Mouse (Mus musculus): Measurements from ENCODE around the gene Tnfsf8. TPM values are rescaled to one million over a fixed set of nuclear protein-coding genes. Genes with fewer than 3 reads are reported as not detected.

The Tnfsf8 gene
- polyA plus RNA-seq, 1 experiment from 2014 or later: 0.06 TPM

DNA sequence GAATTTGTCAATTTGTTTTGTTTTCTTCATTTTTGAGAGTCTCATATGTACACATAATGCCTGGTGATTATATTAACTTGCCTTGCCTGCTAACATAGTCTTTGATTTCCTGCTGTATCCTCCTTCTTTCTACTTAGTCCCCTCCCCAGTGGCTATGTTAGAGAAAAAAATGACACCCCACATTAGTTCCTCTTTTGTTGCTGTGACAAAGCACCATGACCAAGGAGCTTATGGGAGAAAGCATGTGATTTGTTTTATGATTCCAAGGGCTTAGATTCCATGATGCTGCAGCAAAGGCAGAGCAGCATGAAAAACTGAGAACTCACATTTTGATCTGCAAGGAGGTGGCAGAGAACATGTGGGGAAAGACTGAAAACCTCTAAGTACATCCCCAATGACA lies 43.6 kb downstream of the Tnfsf8 start:
- no peak overlapping the region for H3K9ac ChIP-seq
- no peaks in the 10 kb centered on the region for H3K27me3 ChIP-seq (replicated peaks)
- no peak for ATAC-seq
- H3K4me1 ChIP-seq (replicated peaks): no peaks in the 10 kb centered on the region
- H3K9me3 ChIP-seq: no peaks in the 10 kb centered on the region
- H3K36me3 ChIP-seq: no peaks in the 10 kb centered on the region
- no peak overlapping the region for H3K4me3 ChIP-seq (replicated peaks)
- no peak overlapping the region for H3K27ac ChIP-seq
- H3K4me2 ChIP-seq (replicated peaks): no peak overlapping the region

GRCm38 (mm10) chr4:63815668-63816067 lies 45.5 kb downstream of the Tnfsf8 start:
- no peak for ATAC-seq
- Histone ChIP-seq H3K4me1 (replicated peaks) (no peaks in the 10 kb centered on the region), H3K27me3 (replicated peaks) (no peaks in the 10 kb centered on the region), H3K4me3 (replicated peaks) (no peak overlapping the region), H3K9me3 (no peaks in the 10 kb centered on the region), H3K27ac (no peak overlapping the region), H3K9ac (no peak overlapping the region), H3K4me2 (replicated peaks) (no peak overlapping the region), H3K36me3 (no peaks in the 10 kb centered on the region)
- 92% methylated on average over 2 of the region's 2 CpGs for WGBS

- no peak for ATAC-seq
- H3K27ac ChIP-seq: no peak overlapping the region
- no peak overlapping the region for H3K4me2 ChIP-seq (replicated peaks)
- H3K27me3 ChIP-seq (replicated peaks): no peaks in the 10 kb centered on the region
- no peak overlapping the region for H3K4me3 ChIP-seq (replicated peaks)
- H3K4me1 ChIP-seq (replicated peaks): no peaks in the 10 kb centered on the region
- no peaks in the 10 kb centered on the region for H3K36me3 ChIP-seq
- WGBS: 63% methylated on average over 1 of the region's 1 CpGs
- no peak overlapping the region for H3K9ac ChIP-seq
- H3K9me3 ChIP-seq: no peaks in the 10 kb centered on the region
These were observed 63.1 kb downstream of the Tnfsf8 start for GRCm38 (mm10) chr4:63798083-63798482.

- no peak for ATAC-seq
- H3K36me3 ChIP-seq: no peaks in the 10 kb centered on the region
- no peak overlapping the region for H3K4me2 ChIP-seq (replicated peaks)
- H3K9me3 ChIP-seq: no peaks in the 10 kb centered on the region
- H3K4me1 ChIP-seq (replicated peaks): no peaks in the 10 kb centered on the region
- no peak overlapping the region for H3K9ac ChIP-seq
- no peaks in the 10 kb centered on the region for H3K27me3 ChIP-seq (replicated peaks)
- H3K4me3 ChIP-seq (replicated peaks): no peak overlapping the region
- WGBS: 92% methylated on average over 1 of the region's 1 CpGs
- H3K27ac ChIP-seq: no peak overlapping the region
These were observed 64.6 kb downstream of the Tnfsf8 start for GRCm38 (mm10) chr4:63796527-63796926.

- Histone ChIP-seq H3K27me3 (replicated peaks) (no peaks in the 10 kb centered on the region), H3K9ac (no peak overlapping the region), H3K4me1 (replicated peaks) (no peaks in the 10 kb centered on the region), H3K9me3 (no peaks in the 10 kb centered on the region), H3K36me3 (no peaks in the 10 kb centered on the region), H3K4me3 (replicated peaks) (no peak overlapping the region), H3K4me2 (replicated peaks) (no peak overlapping the region), H3K27ac (no peak overlapping the region)
- no peak for ATAC-seq
- WGBS: 92% methylated on average over 3 of the region's 3 CpGs
These were observed 68.8 kb downstream of the Tnfsf8 start for GRCm38 (mm10) chr4:63792328-63792727.

GRCm38 (mm10) chr4:63785466-63785865 lies 75.7 kb downstream of the Tnfsf8 start:
- Histone ChIP-seq H3K4me2 (replicated peaks) (no peak overlapping the region), H3K9me3 (no peaks in the 10 kb centered on the region), H3K9ac (no peak overlapping the region), H3K36me3 (no peaks in the 10 kb centered on the region), H3K4me3 (replicated peaks) (no peak overlapping the region), H3K4me1 (replicated peaks) (no peaks in the 10 kb centered on the region), H3K27ac (no peak overlapping the region), H3K27me3 (replicated peaks) (no peaks in the 10 kb centered on the region)
- ATAC-seq: no peak
- WGBS: 47% methylated on average over 2 of the region's 2 CpGs

GRCm38 (mm10) chr4:63783826-63784225 lies 77.3 kb downstream of the Tnfsf8 start:
- Histone ChIP-seq H3K4me2 (replicated peaks) (no peak overlapping the region), H3K27me3 (replicated peaks) (no peaks in the 10 kb centered on the region), H3K36me3 (no peaks in the 10 kb centered on the region), H3K4me3 (replicated peaks) (no peak overlapping the region), H3K9ac (no peak overlapping the region), H3K27ac (no peak overlapping the region), H3K4me1 (replicated peaks) (no peaks in the 10 kb centered on the region), H3K9me3 (no peaks in the 10 kb centered on the region)
- 50% methylated on average over 5 of the region's 5 CpGs for WGBS
- no peak for ATAC-seq

DNA sequence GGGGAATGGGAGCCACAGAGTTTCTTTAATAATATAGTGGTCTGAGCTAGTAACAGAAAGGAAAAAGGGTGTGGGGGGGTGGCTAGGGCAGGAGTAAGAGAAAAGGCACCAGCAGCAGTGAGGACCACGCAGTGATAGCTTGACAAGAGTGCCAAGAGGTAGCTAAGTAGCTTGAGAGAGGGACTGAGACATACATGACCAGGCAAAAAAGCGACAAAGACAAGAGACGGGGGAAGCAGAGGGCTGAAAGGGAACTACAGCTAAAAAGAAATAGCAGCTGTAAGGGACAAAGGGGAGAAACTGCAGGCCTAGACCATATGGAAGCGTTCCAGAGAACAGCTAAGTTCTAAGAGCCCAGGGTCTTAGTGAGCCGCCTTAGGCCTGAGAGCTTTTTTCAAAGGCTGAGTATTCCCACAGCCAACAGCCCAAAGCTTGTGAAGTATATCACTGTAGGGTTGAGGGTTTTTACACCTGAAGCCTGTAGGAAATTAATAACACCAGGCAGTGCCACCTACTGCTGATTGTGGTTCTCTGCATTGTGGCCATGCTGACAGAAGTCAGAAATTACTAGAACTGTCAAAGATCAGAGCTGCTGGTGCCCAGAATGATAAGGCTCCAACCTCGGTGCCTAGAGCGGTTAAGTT lies 78.1 kb downstream of the Tnfsf8 start:
- Histone ChIP-seq H3K4me2 (replicated peaks) (no peak overlapping the region), H3K4me1 (replicated peaks) (no peaks in the 10 kb centered on the region), H3K4me3 (replicated peaks) (no peak overlapping the region), H3K27me3 (replicated peaks) (no peaks in the 10 kb centered on the region), H3K9me3 (no peaks in the 10 kb centered on the region), H3K36me3 (no peaks in the 10 kb centered on the region), H3K27ac (no peak overlapping the region), H3K9ac (no peak overlapping the region)
- 70% methylated on average over 7 of the region's 7 CpGs for WGBS
- ATAC-seq: 0 out of 2 replicates have a peak, but pooled peaks have one; percentile 28

Other genes starting within 250 kb of the Tnfsf8 start
- not detected in 2 replicates for gene Tex48, start 238.9 kb downstream of the Tnfsf8 start, polyA plus RNA-seq (2015; fragmentation: Nextera tagmentation; extraction: Ambion mirVana)
- not detected in 2 replicates for gene Gm11214, start 198.0 kb downstream of the Tnfsf8 start, polyA plus RNA-seq (2015; fragmentation: Nextera tagmentation; extraction: Ambion mirVana)
- 0.16 and 0.28 TPM in 2 replicates for gene Tnfsf15, start 116.2 kb downstream of the Tnfsf8 start, polyA plus RNA-seq (2015; fragmentation: Nextera tagmentation; extraction: Ambion mirVana)
- 7.5 and 9.2 TPM in 2 replicates for gene Tnc, start 185.7 kb upstream of the Tnfsf8 start, polyA plus RNA-seq (2015; fragmentation: Nextera tagmentation; extraction: Ambion mirVana)

Data from intestine, embryonic 15.5 days (tissue).